Mouse (Mus musculus) heart, adult 2 months (tissue): ENCODE results near the gene Gm9964. TPM values are rescaled to one million over a fixed set of nuclear protein-coding genes. Genes with fewer than 3 reads are reported as not detected.

Experiments
- DNase-seq, 2 experiments: peaks; one replicate each; pipeline ENCODE4 v3.0.0; 2021
- H3K27ac ChIP-seq: fragments of 200-600 bp; 2 replicates; pipeline ENCODE4 v1.8.1; 2022
- H3K27me3 ChIP-seq: fragments of 200-500 bp; 2 replicates; pipeline ENCODE4 v1.6.1; 2012; ENCODE audit warnings: mild to moderate bottlenecking, low read length, inconsistent platforms, mixed read lengths; ENCODE audit not compliant: control insufficient read depth, insufficient read depth
- H3K36me3 ChIP-seq: fragments of 200-500 bp; 2 replicates; pipeline ENCODE4 v1.6.1; 2012; ENCODE audit warnings: low read length, inconsistent platforms; ENCODE audit not compliant: control insufficient read depth, insufficient read depth
- H3K4me1 ChIP-seq: fragments of 200-500 bp; 2 replicates; pipeline ENCODE4 v1.6.1; 2011; ENCODE audit warnings: low read length; ENCODE audit not compliant: control insufficient read depth, insufficient read depth
- H3K4me3 ChIP-seq: fragments of 200-600 bp; 2 replicates; pipeline ENCODE4 v1.8.1; 2022
- H3K79me2 ChIP-seq: fragments of 200-500 bp; replicated peaks from 2 replicates; pipeline ENCODE4 v1.6.1; 2012; ENCODE audit warnings: mild to moderate bottlenecking, inconsistent platforms, low read length, moderate library complexity, mixed read lengths; ENCODE audit not compliant: control insufficient read depth, insufficient read depth
- H3K9ac ChIP-seq: fragments of 200-500 bp; 2 replicates; pipeline ENCODE4 v1.6.1; 2012; ENCODE audit warnings: low read depth, mild to moderate bottlenecking, control low read depth, inconsistent platforms, low read length, mixed read lengths
- CTCF ChIP-seq: fragments of 200-600 bp; IDR thresholded peaks from 2 replicates; pipeline ENCODE4 v1.8.1; 2022; ENCODE audit warnings: antibody characterized with exemption, mild to moderate bottlenecking, moderate library complexity
- EP300 ChIP-seq: fragments of 200-500 bp; IDR thresholded peaks from 2 replicates; pipeline ENCODE4 v1.6.1; 2011; ENCODE audit warnings: low read depth, low read length, control low read depth; ENCODE audit not compliant: insufficient read depth
- POLR2A ChIP-seq: fragments of 200-500 bp; IDR thresholded peaks from 2 replicates; pipeline ENCODE4 v1.6.1; 2011; ENCODE audit warnings: mild to moderate bottlenecking, low read depth, low read length, control low read depth; ENCODE audit not compliant: insufficient read depth
- WGBS: fragments of 180-500 bp; shearing (Covaris S2); methylation state at CpG from one replicate; pipeline ENCODE4 v1.1.7; 2018; 5-methylcytosine and 5-hydroxymethylcytosine counted together
- intact Hi-C: fragments of 180-260 bp; cut with DNase I; formaldehyde crosslinking; loops from one replicate; pipeline ENCODE4 v1.15.1; 2025
- polyA plus RNA-seq: library from polyadenylated mRNA; depleted of rRNA; stranded (reverse); fragments of >200 nt; gene quantifications from 2 replicates; pipeline ENCODE4 v1.2.3, GENCODE M21; 2012; rRNA removed
- total RNA-seq, 2 experiments: library from RNA; stranded (reverse); gene quantifications; 2 replicates each; pipeline ENCODE4 v1.2.3; 2021

The Gm9964 gene
- total and polyA plus RNA-seq, 3 experiments, result 0.43 TPM; not detected in 2

DNA sequence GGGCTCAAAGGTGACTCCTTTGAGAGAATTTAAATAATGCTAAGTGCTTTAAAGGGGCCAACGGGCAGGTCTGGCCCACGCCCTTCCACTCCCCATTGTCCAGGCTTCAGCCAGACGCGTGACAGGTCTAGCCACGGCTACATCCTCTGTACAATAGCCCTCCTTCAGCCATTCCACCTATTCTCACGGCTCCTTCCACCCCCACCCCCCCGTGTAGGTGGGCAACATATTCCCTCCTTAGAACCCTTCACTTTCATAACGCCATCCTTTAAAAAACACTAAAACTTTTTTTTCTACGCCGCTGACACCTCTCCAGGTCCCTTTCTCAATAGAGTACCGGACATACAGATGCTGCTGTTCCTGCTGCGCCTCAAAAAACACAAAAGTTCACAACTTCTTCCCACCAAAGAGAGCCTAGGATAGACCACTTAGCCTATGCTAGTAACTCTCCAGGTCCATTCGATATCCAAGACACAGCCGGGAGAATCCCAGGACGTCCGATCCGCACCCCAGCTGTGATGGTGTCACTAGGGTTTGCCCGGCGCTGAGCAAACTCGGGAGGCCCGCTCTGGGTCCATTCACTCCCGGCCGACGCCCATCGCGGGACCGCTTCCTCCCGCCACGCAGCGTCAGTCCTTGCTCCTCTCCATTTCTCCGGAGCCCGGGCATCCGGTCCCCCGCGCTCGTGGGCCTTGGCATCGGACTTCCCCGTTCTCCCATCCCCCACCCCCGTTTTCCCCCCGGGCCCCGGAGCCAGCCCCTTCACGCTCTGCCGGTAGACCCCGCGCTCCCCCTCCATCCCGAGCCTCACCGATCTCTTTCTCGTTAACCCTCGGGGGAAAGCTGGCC is 42.9 kb downstream of the Gm9964 start:
- DNase-seq, result peak; percentile 76
- H3K79me2 ChIP-seq, result peaks cover 3% of the 10 kb centered on the region; the same call in 1 of the 2 replicates
- intact Hi-C loops, result loop anchor here (2.0 kb wide), 3 partner anchors 23 to 35 kb away; no protein-coding TSS in a partner anchor
- no peak for TF ChIP-seq CTCF
- TF ChIP-seq POLR2A, result no peak
- no peak for TF ChIP-seq EP300
- H3K4me3 ChIP-seq, result peak overlapping the region; percentile 79
- peaks cover 25% of the 10 kb centered on the region for H3K36me3 ChIP-seq
- peak overlapping the region; percentile 83 for H3K9ac ChIP-seq
- no peaks in the 10 kb centered on the region for H3K27me3 ChIP-seq
- WGBS, result 1% methylated on average over 49 of the region's 49 CpGs
- H3K4me1 ChIP-seq, result peaks cover 6% of the 10 kb centered on the region
- H3K27ac ChIP-seq, result peak overlapping the region; percentile 95

- intact Hi-C loops, result no loop called here
- peak overlapping the region; percentile 79 for H3K4me3 ChIP-seq
- H3K79me2 ChIP-seq, result peaks cover 3% of the 10 kb centered on the region; the same call in 1 of the 2 replicates
- H3K27me3 ChIP-seq, result no peaks in the 10 kb centered on the region
- H3K4me1 ChIP-seq, result peaks cover 7% of the 10 kb centered on the region
- peaks cover 29% of the 10 kb centered on the region for H3K36me3 ChIP-seq
- DNase-seq, result peak in 1 of 2 experiments; percentile 36
- WGBS, result 12% methylated on average over 6 of the region's 6 CpGs
- peak overlapping the region; percentile 95 for H3K27ac ChIP-seq
- TF ChIP-seq EP300 (no peak), POLR2A (peak; percentile 44; the same call in 1 of the 2 replicates)
- peak overlapping the region; percentile 83; the same call in 1 of the 2 replicates for H3K9ac ChIP-seq
Observed at GRCm38 (mm10) chr11:79252881-79253541, 43.7 kb downstream of the Gm9964 start.

Other genes starting within 250 kb of the Gm9964 start
- gene Ksr1, start 150.5 kb downstream of the Gm9964 start, total RNA-seq, result 1 to 10 TPM; 5.1 to 7.0 TPM
- gene Ksr1, start 150.5 kb downstream of the Gm9964 start, polyA plus RNA-seq, result 6.7 and 7.8 TPM in 2 replicates
- gene Wsb1, start 42.2 kb downstream of the Gm9964 start, total RNA-seq, result 10 to 100 TPM; 11.3 to 16.3 TPM
- gene Wsb1, start 42.2 kb downstream of the Gm9964 start, polyA plus RNA-seq, result 19.0 and 36.4 TPM in 2 replicates
- gene Nf1, start 42.8 kb upstream of the Gm9964 start, total RNA-seq, result 10 to 100 TPM; 30.5 to 30.9 TPM
- 8.5 and 13.5 TPM in 2 replicates for gene Nf1, start 42.8 kb upstream of the Gm9964 start, polyA plus RNA-seq
- gene Omg, start 207.2 kb upstream of the Gm9964 start, total RNA-seq, result not detected
- gene Omg, start 207.2 kb upstream of the Gm9964 start, polyA plus RNA-seq, result 0.06 TPM in 1 of 2 replicates, not detected in the other
- gene Evi2b, start 226.9 kb upstream of the Gm9964 start, total RNA-seq, result 1 to 10 TPM in 1 of 2 experiments, under 1 TPM in 1; 0.43 to 1.0 TPM
- gene Evi2b, start 226.9 kb upstream of the Gm9964 start, polyA plus RNA-seq, result 3.8 and 4.2 TPM in 2 replicates
- under 1 TPM; 0.14 to 0.16 TPM for gene Evi2, start 233.7 kb upstream of the Gm9964 start, total RNA-seq
- gene Evi2, start 233.7 kb upstream of the Gm9964 start, polyA plus RNA-seq, result 0.29 and 0.35 TPM in 2 replicates
- gene Evi2a, start 233.7 kb upstream of the Gm9964 start, total RNA-seq, result 1 to 10 TPM; 1.9 to 2.0 TPM
- gene Evi2a, start 233.7 kb upstream of the Gm9964 start, polyA plus RNA-seq, result 3.8 and 4.2 TPM in 2 replicates